Mouse (Mus musculus) stomach, postnatal 0 days (tissue): ENCODE data around the gene Arid3a.
A peak's percentile ranks its signal among the peaks of the same experiment; 100 is the strongest.

ENCODE experiments used
- CTCF ChIP-seq: IDR thresholded peaks from 2 replicates; pipeline ENCODE4 v1.5.1; 2016; ENCODE audit warnings: antibody characterized with exemption, low read depth, mild to moderate bottlenecking, moderate library complexity
- EP300 ChIP-seq: optimal IDR thresholded peaks from 2 replicates; pipeline ENCODE3; 2016; ENCODE audit warnings: antibody characterized with exemption

DNA sequence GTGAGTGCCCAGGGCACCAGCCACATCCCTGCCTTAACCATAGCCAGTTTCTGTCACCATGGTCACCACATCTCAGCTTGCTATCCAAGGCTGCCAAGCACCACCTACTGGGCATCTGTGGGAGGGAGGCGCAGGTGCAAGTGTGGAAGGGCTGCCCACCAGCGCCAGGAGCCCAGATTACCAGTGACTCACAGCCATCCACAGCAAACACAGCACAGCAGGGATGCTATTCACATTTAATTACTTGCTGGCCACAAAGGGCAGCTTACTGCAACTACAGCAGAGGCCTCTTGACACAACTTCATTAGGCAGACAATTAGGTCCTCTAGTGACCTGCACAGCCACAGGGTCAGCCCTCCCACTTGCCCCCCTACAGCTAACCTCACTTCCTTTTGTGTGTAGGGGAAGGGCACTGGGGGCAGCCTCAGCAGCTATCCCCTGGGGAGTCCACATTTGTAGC lies 25.9 kb upstream of the Arid3a start:
- peak; percentile 59 for TF ChIP-seq CTCF
- TF ChIP-seq EP300: no peak
